Mouse (Mus musculus) Muller cell, postnatal 12 days (primary cell): ENCODE results near the gene Cbr1.
"Not testable (repeated sequence)": the region's sequence is repeated elsewhere in the genome, so short reads cannot be mapped to it uniquely, and the experiment has no call there.

Experiments used
- DNase-seq: peaks from one replicate; pipeline ENCODE4 v3.0.0-alpha.2; 2015; ENCODE audit errors: inconsistent ontology term

Cbr1 gene

DNA sequence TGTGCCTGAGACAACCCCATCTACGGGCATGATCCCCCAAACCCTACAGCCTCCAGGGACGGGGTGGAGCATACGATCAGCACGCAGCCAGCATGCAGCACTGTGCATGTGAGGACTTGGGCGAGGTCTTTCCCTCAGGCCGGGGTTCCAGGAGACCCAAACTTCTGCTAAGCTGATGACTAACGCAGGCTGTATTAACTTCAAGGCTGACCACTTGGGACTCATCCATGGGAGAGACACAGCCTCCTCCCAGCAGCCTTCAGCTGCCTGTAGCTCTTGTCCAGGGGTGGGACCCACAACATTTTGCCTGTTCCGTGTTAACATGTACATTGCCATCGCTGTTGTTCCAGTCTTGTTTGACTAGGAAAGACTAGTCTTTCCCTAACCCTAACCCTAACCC lies 8.1 kb upstream of the Cbr1 start:
- no peak for DNase-seq

DNA sequence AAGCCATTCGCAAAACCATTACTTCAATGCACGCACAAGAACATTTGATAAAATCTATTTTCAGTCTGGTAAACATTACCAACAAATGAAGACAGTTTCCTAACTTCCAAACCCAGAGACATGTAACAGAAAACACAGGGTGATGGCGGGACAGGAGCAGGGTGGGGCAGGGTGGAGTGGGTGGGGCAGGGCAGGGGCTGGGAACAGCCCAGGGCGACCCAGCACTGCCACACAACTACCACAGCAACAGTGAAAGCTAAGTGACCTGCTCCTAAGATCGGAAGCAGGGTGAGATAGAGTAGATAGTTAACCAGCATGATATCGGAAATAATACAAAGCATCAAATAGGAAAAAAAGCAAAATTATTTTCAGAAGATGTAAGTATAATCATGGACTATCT lies 6.2 kb upstream of the Cbr1 start:
- no peak for DNase-seq

DNA sequence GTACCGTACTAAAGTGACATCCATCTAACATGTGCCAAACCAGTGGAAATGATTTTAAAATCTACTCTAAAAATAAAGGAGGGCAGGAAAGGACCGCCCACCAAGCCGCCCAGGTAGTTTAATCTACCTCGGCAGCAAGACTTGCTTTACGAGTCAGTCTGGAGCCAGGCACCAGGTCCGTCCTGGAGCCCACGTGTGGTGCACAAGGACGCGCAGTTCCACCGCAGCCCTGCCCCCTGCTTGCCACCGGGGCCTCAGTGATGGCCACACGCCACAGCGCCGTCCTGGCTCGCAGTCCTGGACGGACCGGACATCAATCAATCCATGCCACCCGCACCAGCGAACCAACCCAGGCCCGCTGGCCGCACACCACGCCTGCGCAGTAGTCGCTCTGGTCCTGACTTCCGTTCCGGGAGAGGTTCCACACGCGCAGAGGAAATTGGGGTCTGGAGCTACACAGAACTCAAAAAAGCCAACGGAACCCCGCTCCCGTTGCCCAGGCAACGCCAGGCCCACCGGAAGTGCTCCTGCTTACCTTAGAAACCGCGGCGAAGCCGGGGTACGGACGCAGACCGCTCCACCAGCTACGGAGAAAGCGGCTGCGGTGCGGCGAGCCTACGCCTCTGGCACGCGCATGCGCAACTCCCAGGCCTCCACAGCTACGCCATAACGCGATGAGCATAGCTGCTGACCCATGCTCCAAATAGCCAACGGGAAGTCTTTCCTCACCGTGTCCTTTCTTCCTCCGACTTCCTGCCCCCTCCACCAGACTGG lies 2.0 kb upstream of the Cbr1 start, which contains the start of gene Setd4:
Gene Setd4 (minus strand): TSS at position 625 of the 774 bp plus-strand sequence.
- DNase-seq = peak; percentile 97

DNA sequence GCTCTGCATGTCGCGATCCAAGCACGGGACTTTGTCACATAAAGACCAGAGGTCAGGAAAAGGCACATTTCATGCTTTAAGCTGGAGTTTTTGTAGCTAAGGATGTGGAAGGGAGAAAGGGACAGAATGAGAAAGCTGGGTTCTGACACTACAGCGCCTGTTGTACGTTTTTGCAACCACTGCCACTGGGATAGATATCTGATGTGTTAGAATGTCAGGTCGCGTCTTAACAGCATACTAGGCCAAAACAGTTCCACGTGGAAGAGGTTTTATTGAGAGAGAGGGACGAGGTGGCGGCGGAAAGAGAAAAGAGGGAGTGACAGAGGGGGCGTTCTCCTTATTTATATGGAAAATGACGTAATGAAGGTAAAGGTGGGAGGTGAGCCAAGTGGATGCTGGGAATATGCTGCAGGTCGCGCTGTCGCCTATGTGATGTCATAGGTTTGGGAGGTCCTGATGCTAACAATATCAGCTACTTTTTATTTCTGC lies 1.1 kb upstream of the Cbr1 start:
- DNase-seq = no peak

DNA sequence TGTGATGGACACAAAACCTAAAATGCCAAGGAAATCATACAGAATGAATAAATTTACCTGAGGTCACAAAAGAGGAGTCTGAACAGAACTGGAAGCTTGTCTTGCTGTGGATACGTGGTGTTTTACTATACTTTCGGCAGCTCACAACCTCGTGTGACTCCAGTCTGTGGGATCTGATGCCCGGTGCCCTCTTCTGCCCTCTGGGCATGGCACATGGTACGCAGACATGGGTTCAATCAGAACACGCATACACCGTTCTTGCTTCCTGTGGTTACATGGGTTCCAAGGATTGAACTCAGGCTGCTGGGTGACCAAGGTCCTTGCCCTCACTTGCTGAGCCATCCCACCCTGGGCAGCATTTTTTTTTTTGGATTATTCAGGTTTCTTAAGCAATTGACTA lies 493 bp downstream of the Cbr1 start:
- DNase-seq = no peak

DNA sequence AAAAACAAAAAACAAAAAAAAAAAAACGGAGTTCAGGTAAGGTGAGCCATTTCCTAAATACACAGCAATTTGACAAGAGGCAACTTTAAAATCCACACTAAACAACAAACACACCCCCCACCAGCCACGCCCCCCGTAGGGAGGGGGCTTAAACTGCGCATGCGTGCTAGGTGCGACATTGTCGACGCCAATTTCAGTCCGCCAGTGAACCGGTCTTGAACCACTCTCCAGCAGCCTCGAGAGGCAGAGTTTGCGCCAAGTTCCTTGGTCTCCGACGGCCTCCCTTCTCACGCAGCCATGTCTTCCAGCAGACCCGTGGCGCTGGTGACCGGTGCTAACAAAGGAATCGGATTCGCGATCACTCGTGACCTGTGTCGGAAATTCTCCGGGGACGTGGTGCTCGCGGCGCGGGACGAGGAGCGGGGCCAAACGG lies 2.0 kb downstream of the Cbr1 start:
- peak; percentile 92 for DNase-seq

DNA sequence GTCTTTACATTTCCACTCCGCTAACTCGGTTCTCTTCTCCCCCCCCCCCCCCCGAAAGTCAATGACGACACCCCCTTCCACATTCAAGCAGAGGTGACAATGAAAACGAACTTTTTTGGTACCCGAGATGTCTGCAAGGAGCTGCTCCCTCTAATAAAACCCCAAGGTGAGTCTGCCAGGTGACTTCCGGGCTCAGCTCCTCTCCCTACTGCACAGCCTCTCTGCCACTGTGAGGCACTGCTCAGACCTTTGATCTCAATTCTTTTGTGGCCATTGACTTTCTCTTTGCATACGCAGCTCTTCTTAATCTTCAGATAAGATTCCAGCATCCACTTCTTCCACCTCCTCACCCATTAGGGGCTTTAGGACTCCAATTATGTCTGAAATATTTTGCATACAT lies 3.1 kb downstream of the Cbr1 start:
- DNase-seq = no peak

DNA sequence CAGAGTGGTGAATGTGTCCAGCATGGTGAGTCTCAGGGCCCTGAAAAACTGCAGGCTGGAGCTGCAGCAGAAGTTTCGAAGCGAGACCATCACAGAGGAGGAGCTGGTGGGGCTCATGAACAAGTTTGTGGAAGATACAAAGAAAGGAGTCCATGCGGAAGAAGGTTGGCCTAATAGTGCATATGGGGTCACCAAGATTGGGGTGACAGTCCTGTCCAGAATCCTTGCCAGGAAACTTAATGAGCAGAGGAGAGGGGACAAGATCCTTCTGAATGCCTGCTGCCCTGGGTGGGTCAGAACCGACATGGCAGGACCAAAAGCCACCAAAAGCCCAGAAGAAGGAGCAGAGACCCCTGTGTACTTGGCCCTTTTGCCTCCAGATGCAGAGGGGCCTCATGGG lies 4.1 kb downstream of the Cbr1 start:
- DNase-seq = no peak

DNA sequence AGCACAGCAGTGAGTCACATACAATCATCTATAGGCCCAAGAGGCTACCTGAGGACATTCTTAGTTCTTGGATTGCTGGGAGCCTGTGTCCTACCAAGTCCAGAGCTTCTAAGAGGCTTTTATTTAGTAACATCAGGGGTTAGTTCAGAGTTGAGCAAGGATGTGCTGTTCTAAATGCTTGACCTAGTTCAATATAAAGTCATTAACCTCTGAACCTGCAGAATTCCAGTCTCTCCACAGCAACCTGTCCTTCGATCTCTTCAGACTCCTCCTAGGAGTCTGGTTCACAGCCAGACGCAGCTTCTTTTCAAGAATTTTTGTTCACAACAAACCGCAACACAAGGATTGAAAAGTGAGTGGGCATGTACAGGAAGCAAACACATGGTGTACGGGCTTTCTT lies 5.3 kb downstream of the Cbr1 start:
- no peak for DNase-seq

DNA sequence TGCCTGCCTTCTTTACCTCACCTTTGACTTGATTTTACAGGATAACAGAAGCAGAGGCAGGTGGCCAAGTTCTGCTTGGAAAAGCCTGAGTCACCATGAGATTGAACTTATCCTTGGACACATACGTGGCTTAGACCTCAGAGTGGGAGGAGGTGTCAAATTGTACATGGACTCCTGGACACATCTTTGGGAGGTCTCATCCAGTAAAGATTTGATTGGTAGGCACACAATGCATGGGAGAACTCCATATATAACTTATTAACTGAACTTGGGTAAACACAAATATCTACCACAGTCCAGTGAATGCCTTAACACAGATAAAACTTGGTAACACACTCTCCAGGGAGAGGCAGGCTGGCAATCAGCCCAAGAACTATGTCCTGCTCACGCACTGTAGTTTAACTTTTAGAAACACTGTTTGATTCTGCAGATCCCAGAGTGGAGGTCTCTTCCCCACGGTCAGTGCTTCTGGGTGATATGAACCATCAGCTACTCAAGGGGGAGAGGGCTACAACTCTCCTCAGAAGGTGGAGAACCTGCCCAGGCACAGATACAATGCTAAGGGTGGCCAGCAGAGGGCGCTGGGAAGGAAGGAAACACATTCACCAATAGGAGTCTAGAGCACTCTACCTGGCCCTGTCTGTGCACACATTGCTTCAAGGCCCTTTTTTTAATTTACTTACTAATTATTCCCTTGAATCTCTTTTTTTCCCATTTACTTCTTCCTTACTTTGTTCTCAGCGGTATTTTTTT lies 9.6 kb downstream of the Cbr1 start:
- peak; percentile 23 for DNase-seq

DNA sequence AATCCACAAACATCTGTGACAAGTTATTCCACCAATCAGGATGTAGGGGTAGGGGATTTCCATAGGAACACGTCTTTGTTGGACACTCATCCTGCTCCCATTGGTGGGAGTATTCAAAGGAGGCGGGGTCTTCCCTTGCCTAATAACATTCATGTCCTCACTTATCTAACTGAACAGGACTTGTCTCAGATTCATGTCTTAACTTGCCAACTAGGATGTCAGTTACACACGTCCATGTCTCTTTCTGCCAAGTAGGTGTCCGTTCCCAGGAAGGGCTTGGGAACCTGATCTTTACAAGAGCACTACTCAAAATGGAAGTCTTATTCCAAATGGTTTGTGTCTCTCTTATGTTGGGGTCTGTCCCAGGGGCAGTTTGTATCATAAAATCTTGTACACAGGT lies 18.1 kb downstream of the Cbr1 start:
- not testable (repeated sequence) for DNase-seq

DNA sequence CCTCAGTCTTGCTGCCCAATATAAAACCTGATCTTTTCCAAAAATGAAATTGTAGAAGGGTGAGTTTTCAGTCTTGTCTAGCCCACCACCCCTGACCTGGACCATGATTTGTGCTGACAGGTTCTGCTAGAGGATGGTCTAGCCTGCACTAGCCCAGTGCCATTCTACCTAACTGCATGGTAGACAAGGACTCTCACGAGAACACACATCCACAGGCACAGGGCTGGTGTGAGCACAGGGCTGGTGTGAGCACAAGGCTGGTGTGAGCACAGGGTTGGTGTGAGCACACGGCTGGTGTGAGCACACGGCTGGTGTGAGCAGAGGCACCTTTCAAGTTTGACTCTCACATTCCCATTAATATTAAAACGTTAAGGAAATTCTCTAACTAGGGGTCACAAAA lies 19.0 kb downstream of the Cbr1 start:
- DNase-seq = no peak

DNA sequence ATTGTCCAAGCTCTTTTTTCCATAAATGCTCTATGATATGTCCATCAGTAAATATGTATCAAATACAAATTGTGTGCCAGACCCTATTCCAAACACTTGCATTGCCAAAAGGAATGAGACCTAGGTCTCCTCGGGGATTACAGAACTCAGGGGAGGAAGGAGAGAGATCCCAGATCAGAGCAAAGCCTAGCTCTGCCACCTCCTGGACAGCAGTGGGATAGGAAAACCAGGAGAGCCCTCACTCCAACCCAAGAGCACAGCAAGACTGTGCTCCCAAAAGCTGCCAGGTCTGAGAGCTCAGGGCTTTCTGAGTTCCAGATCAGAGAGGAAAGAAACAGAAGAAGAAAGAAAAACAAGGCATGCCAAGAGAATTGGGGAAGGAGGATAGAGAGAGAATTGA lies 21.1 kb downstream of the Cbr1 start:
- peak; percentile 24 for DNase-seq

DNA sequence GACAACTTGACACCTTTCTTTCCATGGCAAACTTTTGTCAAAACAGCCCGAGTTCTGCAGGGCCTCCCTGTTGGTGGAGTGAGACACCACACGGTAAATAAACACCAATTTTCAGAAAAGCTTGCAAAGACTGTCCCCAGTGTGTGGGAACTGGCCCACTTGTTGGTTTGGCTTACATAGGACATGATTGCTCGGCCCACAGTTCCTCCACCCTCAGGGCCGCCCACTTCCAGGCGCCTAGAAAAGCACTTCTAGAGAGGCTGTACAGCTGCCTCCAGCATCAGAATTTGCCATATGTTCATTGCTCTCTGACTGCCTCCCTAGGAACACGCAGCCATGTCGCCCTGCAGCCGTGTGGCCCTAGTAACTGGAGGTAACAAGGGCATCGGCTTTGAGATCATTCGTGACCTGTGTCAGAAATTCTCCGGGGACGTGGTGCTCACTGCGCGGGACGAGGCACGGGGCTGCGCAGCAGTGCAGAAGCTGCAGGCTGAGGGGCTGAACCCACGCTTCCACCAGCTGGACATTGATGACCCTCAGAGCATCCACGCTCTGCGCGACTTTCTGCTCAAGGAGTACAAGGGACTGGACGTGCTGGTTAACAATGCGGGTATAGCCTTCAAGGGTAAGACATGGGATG lies 22.2 kb downstream of the Cbr1 start, which contains the start of gene Gm5678:
Gene Gm5678 (plus strand): TSS at position 337 of the 640 bp plus-strand sequence.
- DNase-seq = no peak

DNA sequence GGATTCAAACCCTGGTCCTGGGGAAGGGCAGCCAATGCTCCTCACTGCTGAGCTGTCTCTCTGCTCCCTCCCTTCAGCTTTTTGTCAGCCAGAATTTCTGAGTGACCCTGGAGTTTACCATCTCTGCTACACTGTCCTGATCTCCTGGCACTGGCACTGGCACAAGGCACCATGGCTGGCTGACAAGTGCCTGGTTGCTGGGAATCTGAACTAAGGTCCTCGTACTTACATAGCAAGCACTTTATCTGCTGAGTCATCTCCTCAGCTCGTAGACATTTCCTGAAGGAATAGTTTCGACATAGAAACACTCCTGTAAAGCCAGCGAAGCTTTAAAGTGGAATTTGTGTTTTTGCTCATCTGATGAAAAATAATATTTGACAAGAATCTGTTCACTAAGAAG lies 38.4 kb downstream of the Cbr1 start:
- no peak for DNase-seq

DNA sequence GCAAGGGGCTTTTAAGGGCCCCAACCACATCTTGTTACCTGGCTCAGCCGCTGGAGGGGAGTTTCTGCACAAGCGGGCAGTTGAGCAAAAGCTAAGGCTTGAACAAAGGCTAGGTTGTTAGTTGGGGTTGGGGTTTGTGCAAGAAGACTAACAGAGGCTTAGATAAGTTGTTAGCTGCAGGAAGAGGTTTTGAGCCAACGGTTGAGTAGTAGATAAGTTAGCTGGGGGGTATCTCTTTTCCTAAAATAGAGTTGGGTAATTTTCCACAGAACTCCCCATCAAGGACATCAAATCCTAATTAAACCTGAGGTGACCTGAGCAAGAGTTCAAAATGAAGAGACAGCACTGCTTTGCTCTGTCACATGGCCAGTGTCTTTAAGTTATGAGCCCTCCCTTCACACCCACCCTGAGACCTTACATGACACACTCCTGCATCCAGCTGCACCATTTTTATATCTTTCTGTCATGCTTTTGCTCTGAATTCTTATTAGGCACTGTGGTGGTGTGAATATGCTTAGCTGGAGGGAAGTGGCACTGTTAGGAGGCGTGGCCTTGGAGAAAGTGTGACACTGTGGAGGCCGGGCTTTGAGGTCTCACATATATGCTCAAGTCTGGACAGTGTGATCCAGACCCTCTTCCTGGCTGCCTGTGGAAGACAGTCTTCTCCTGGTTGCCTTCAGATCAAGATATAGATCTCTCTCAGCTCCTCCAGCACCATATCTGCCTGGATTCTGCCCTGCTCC lies 43.0 kb downstream of the Cbr1 start:
- DNase-seq = no peak
